Mouse (Mus musculus) erythroblast, embryonic 14.5 days (primary cell): Measurements from ENCODE around the gene Serpina1f.

Source experiments
- GATA1 ChIP-seq: IDR thresholded peaks from 2 replicates; pipeline ENCODE4 v1.6.1; 2012; ENCODE audit warnings: low read length, inconsistent platforms, mixed read lengths
- TAL1 ChIP-seq: IDR thresholded peaks from 3 replicates; pipeline ENCODE4 v1.6.1; 2012; ENCODE audit warnings: low read length, inconsistent platforms, mixed read lengths

- TF ChIP-seq TAL1 (no peak), GATA1 (no peak)
Measured at GRCm38 (mm10) chr12:103686050-103686449, 9.3 kb downstream of the Serpina1f start.
